Mouse (Mus musculus): ENCODE measurements at regions not wholly inside any gene's neighbourhood (a gene's known extent, or its start where the extent isn't known, plus 50 kb on each side); places are given as distances from the start of the nearest gene placed in this dataset.

- Histone ChIP-seq H3K4me3 (ENCODE audit: insufficient read depth, low read depth, low read length) (no peak overlapping the region), H3K27ac (ENCODE audit: insufficient read depth, low read depth, low read length) (no peak overlapping the region), H3K4me1 (ENCODE audit: control insufficient read depth, insufficient read depth, low read length) (no peaks in the 10 kb centered on the region)
- 91% methylated on average over 6 of the region's 6 CpGs for WGBS
- no peak for TF ChIP-seq CTCF (IDR thresholded peaks at IDR 0.05; ENCODE audit: insufficient read depth, low read depth, low read length)
- TF ChIP-seq POLR2A (IDR thresholded peaks at IDR 0.05; ENCODE audit: insufficient read depth, low read depth, low read length), result no peak
These were observed 176.4 kb upstream of the Hmga2 start for GRCm38 (mm10) chr10:120652525-120653215.

- no peaks in the 10 kb centered on the region for H3K4me1 ChIP-seq (ENCODE audit: control insufficient read depth, insufficient read depth, low read length)
- WGBS, result 91% methylated on average over 5 of the region's 5 CpGs
- TF ChIP-seq POLR2A (IDR thresholded peaks at IDR 0.05; ENCODE audit: insufficient read depth, low read depth, low read length) (no peak), CTCF (IDR thresholded peaks at IDR 0.05; ENCODE audit: insufficient read depth, low read depth, low read length) (no peak)
- no peak overlapping the region for H3K27ac ChIP-seq (ENCODE audit: insufficient read depth, low read depth, low read length)
- H3K4me3 ChIP-seq (ENCODE audit: insufficient read depth, low read depth, low read length), result no peak overlapping the region
These were observed 175.6 kb upstream of the Hmga2 start for GRCm38 (mm10) chr10:120651845-120652244.

DNA sequence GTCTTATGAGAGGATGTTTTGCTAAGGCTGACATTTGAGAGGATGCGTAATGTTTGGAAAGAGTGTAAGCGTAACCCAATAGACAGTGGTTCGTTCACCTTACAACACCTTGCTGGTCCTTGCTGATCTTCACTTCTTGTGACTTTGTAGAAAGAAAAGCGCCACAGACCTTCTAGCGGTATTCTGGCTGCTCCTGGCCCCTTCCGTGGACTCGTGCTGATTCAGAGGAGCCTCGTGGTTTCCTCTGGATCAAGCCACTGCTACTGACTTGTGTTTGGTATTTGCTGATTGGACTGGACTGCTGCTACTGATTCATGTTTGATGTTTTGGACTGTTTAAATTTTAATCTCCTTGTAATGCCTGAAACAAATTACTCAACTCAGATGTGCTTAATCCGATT lies 174.1 kb upstream of the Hmga2 start:
- H3K4me3 ChIP-seq (ENCODE audit: insufficient read depth, low read depth, low read length), result no peak overlapping the region
- WGBS, result 97% methylated on average over 9 of the region's 9 CpGs
- TF ChIP-seq CTCF (IDR thresholded peaks at IDR 0.05; ENCODE audit: insufficient read depth, low read depth, low read length) (no peak), POLR2A (IDR thresholded peaks at IDR 0.05; ENCODE audit: insufficient read depth, low read depth, low read length) (no peak)
- no peak overlapping the region for H3K27ac ChIP-seq (ENCODE audit: insufficient read depth, low read depth, low read length)
- no peaks in the 10 kb centered on the region for H3K4me1 ChIP-seq (ENCODE audit: control insufficient read depth, insufficient read depth, low read length)

- no peak for TF ChIP-seq POLR2A (IDR thresholded peaks at IDR 0.05; ENCODE audit: insufficient read depth, low read depth, low read length)
- TF ChIP-seq CTCF (IDR thresholded peaks at IDR 0.05; ENCODE audit: insufficient read depth, low read depth, low read length), result no peak
- 83% methylated on average over 3 of the region's 3 CpGs for WGBS
- Histone ChIP-seq H3K4me3 (ENCODE audit: insufficient read depth, low read depth, low read length) (no peak overlapping the region), H3K4me1 (ENCODE audit: control insufficient read depth, insufficient read depth, low read length) (no peaks in the 10 kb centered on the region), H3K27ac (ENCODE audit: insufficient read depth, low read depth, low read length) (no peak overlapping the region)
These were observed 172.5 kb upstream of the Hmga2 start for GRCm38 (mm10) chr10:120648741-120649140.

DNA sequence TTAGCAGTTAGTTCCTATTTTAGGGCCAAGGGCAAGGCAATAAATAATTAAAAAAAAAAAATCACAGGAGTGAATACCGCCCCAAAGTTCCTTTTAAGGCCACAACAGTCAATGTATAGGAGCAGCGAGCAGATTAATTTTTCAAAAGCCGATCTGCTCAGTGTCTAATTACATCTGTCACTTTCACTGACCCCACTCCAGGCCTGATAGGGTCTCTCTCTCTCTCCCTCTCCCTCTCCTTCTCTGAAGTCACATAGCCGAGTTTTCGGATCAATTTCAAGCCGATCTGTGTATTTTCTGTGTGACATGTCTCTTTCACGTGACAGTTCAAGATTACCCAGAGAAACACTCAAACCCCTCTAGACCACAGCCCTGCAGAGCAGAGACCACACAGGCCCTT lies 171.8 kb upstream of the Hmga2 start:
- no peaks in the 10 kb centered on the region for H3K4me1 ChIP-seq (ENCODE audit: control insufficient read depth, insufficient read depth, low read length)
- WGBS, result 90% methylated on average over 7 of the region's 7 CpGs
- no peak overlapping the region for H3K4me3 ChIP-seq (ENCODE audit: insufficient read depth, low read depth, low read length)
- no peak for TF ChIP-seq POLR2A (IDR thresholded peaks at IDR 0.05; ENCODE audit: insufficient read depth, low read depth, low read length)
- TF ChIP-seq CTCF (IDR thresholded peaks at IDR 0.05; ENCODE audit: insufficient read depth, low read depth, low read length), result no peak
- H3K27ac ChIP-seq (ENCODE audit: insufficient read depth, low read depth, low read length), result no peak overlapping the region

GRCm38 (mm10) chr10:120647323-120647722 lies 171.1 kb upstream of the Hmga2 start:
- Histone ChIP-seq H3K27ac (ENCODE audit: insufficient read depth, low read depth, low read length) (no peak overlapping the region), H3K4me3 (ENCODE audit: insufficient read depth, low read depth, low read length) (no peak overlapping the region), H3K4me1 (ENCODE audit: control insufficient read depth, insufficient read depth, low read length) (no peaks in the 10 kb centered on the region)
- WGBS, result 65% methylated on average over 3 of the region's 3 CpGs
- TF ChIP-seq CTCF (IDR thresholded peaks at IDR 0.05; ENCODE audit: insufficient read depth, low read depth, low read length), result no peak

- 38% methylated on average over 14 of the region's 14 CpGs for WGBS
- H3K4me3 ChIP-seq (ENCODE audit: insufficient read depth, low read depth, low read length), result no peak overlapping the region
- TF ChIP-seq POLR2A (IDR thresholded peaks at IDR 0.05; ENCODE audit: insufficient read depth, low read depth, low read length), result no peak
- no peak for TF ChIP-seq CTCF (IDR thresholded peaks at IDR 0.05; ENCODE audit: insufficient read depth, low read depth, low read length)
- no peaks in the 10 kb centered on the region for H3K4me1 ChIP-seq (ENCODE audit: control insufficient read depth, insufficient read depth, low read length)
- H3K27ac ChIP-seq (ENCODE audit: insufficient read depth, low read depth, low read length), result no peak overlapping the region
These were observed 170.6 kb upstream of the Hmga2 start for GRCm38 (mm10) chr10:120646862-120647311.

- peaks cover 11% of the 10 kb centered on the region for H3K4me1 ChIP-seq (ENCODE audit: control insufficient read depth, insufficient read depth, low read length)
- no peak for TF ChIP-seq CTCF (IDR thresholded peaks at IDR 0.05; ENCODE audit: insufficient read depth, low read depth, low read length)
- no peak for TF ChIP-seq POLR2A (IDR thresholded peaks at IDR 0.05; ENCODE audit: insufficient read depth, low read depth, low read length)
- no peak overlapping the region for H3K27ac ChIP-seq (ENCODE audit: insufficient read depth, low read depth, low read length)
- H3K4me3 ChIP-seq (ENCODE audit: insufficient read depth, low read depth, low read length), result no peak overlapping the region
- 79% methylated on average over 5 of the region's 5 CpGs for WGBS
These were observed 164.6 kb upstream of the Hmga2 start for GRCm38 (mm10) chr10:120640847-120641246.

DNA sequence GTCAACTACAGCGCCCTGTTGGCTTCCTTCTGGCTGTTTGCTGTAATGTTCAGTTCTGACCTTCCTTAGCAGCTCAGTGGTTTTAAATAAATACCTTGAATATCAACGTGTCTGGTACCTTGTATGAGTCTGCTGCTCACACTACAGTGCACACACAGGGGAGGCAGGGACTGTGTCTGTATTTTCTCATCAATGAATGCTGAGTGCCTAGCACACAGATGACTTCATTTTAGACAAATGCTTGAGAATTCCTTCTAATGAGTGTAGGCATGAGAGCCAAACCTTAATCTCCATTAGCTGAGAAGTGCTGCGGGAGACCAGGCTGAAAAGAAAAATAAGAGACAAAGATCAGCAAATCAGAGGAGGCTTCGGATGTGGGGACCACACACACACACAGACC lies 162.0 kb upstream of the Hmga2 start:
- H3K4me3 ChIP-seq (ENCODE audit: insufficient read depth, low read depth, low read length), result no peak overlapping the region
- WGBS, result 67% methylated on average over 4 of the region's 4 CpGs
- TF ChIP-seq CTCF (IDR thresholded peaks at IDR 0.05; ENCODE audit: insufficient read depth, low read depth, low read length) (no peak), POLR2A (IDR thresholded peaks at IDR 0.05; ENCODE audit: insufficient read depth, low read depth, low read length) (no peak)
- no peak overlapping the region for H3K27ac ChIP-seq (ENCODE audit: insufficient read depth, low read depth, low read length)
- H3K4me1 ChIP-seq (ENCODE audit: control insufficient read depth, insufficient read depth, low read length), result peaks cover 13% of the 10 kb centered on the region

Measured in olfactory bulb, adult 2 months (tissue).